Mouse (Mus musculus) forebrain, embryonic 14.5 days (tissue): ENCODE results near the gene Abcc10. TPM values are rescaled to one million over a fixed set of nuclear protein-coding genes. Genes with fewer than 3 reads are reported as not detected.

Experiments used
- ATAC-seq: fragments of 200-750 bp; cut with Nextera tagmentation; 2 replicates; pipeline ENCODE4 v1.8.0; 2017; ENCODE audit warnings: mild to moderate bottlenecking, moderate library complexity
- DNase-seq: peaks from one replicate; pipeline ENCODE4 v3.0.0-alpha.2; 2015; ENCODE audit warnings: low spot score
- H3K27ac ChIP-seq: fragments of 300-500 bp; sonication (generic); 2 replicates; pipeline ENCODE4 v1.5.1; 2014; ENCODE audit warnings: low read depth, mild to moderate bottlenecking, control low read depth, low read length, moderate library complexity
- H3K27me3 ChIP-seq: fragments of 300-500 bp; sonication (generic); replicated peaks from 2 replicates; pipeline ENCODE4 v1.6.1; 2014; ENCODE audit warnings: low read length, control low read depth, mixed read lengths; ENCODE audit not compliant: control insufficient read depth, insufficient read depth
- H3K36me3 ChIP-seq: fragments of 300-500 bp; sonication (generic); 2 replicates; pipeline ENCODE4 v1.6.1; 2014; ENCODE audit warnings: low read length, control low read depth; ENCODE audit not compliant: control insufficient read depth, insufficient read depth
- H3K4me1 ChIP-seq: fragments of 300-500 bp; sonication (generic); 2 replicates; pipeline ENCODE4 v1.6.1; 2014; ENCODE audit warnings: antibody characterized with exemption, low read length, control low read depth; ENCODE audit not compliant: control insufficient read depth, insufficient read depth
- H3K4me2 ChIP-seq: fragments of 300-500 bp; sonication (generic); 2 replicates; pipeline ENCODE4 v1.6.1; 2014; ENCODE audit warnings: mild to moderate bottlenecking, control low read depth, low read length
- H3K4me3 ChIP-seq: fragments of 300-500 bp; sonication (generic); 2 replicates; pipeline ENCODE4 v1.5.1; 2014; ENCODE audit warnings: low read depth, low read length, control low read depth
- H3K9ac ChIP-seq: fragments of 300-500 bp; sonication (generic); 2 replicates; pipeline ENCODE4 v1.6.1; 2014; ENCODE audit warnings: mild to moderate bottlenecking, low read length, control low read depth, moderate library complexity
- H3K9me3 ChIP-seq: fragments of 300-500 bp; sonication (generic); replicated peaks from 2 replicates; pipeline ENCODE4 v1.6.1; 2016; ENCODE audit warnings: low read length, control low read depth, mixed read lengths; ENCODE audit not compliant: control insufficient read depth
- WGBS: fragments of 180-500 bp; shearing (Covaris S2); extraction: QIAGEN DNeasy Blood & Tissue Kit; methylation state at CpG from one replicate; pipeline ENCODE4 v1.1.7; 2014; 5-methylcytosine and 5-hydroxymethylcytosine counted together
- polyA plus RNA-seq: library from polyadenylated mRNA; unstranded; fragments of >200 nt; fragmentation: Nextera tagmentation; extraction: Ambion mirVana; gene quantifications from 2 replicates; pipeline ENCODE4 v1.2.1, GENCODE M21; 2014

Gene Abcc10
- polyA plus RNA-seq, 1 experiment from 2014 or later: 4.3 TPM

DNA sequence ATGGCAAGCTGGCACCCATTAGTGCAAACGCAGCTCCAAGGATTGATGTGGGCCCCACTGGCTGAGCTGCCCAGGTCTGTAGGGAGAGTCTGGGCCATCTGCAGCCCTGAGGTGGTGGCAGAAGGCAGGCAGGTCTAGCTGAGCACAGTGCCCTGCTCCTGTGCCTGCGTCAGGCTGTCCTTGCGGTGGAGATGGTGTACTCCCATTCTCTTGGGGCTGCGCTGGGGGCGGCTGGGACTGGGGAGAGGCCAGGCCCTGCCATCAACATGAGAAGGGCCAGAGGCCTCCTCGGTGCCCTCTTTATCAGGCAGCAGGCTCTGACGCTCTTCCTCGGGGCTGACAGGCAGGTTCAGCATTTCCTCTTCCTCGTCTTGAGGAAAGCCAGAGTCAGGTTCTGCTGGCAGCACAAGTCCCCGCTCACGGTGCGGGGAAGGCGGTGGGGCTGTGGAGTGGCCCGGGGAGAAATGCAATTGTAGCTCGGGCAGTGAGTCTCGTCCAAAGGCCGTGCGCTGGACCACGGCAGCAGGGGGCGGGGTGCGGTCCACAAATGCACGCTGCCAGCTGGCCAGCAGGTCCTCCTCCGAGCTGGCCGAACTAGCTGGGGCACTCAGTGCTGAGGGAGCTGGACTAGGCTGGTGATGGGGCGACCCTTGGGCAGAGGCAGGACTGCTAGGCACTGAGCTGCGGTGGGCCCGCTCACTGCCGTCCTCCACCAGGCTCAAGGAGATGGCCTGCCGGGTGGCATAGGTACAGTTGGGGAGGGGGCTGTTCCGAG, 69.7 kb downstream of the Abcc10 start:
- Histone ChIP-seq H3K9ac (no peak overlapping the region), H3K4me2 (no peak overlapping the region), H3K9me3 (no peaks in the 10 kb centered on the region), H3K27ac (no peak overlapping the region), H3K27me3 (0 out of 2 replicates have a peak, but pooled peaks cover 7% of the 10 kb centered on the region), H3K4me3 (no peak overlapping the region), H3K36me3 (peaks cover 63% of the 10 kb centered on the region), H3K4me1 (peaks cover 7% of the 10 kb centered on the region)
- DNase-seq: no peak
- ATAC-seq: no peak
- 87% methylated on average over 30 of the region's 30 CpGs for WGBS

DNA sequence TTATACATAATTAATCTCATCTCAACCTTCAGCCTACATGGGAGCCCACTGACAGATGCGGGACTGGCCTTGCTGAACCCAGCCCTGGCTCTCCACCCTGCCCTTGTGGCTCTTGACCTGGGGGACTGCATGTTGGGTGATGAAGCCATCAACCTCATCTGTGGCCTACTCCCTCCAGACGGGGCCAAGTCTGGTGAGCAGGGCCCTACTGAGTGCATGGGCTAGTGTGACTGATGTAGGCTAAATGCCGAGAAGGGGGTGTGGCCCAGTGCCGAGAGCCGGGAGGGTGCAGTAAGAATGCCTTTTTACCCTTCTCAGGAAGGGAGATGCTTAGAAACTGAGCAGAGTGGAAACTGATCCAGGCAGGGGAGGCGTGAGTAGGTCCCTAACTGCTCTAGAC, 73.0 kb downstream of the Abcc10 start:
- DNase-seq (no peak), ATAC-seq (no peak)
- 0 out of 2 replicates have a peak, but pooled peaks cover 7% of the 10 kb centered on the region for H3K27me3 ChIP-seq
- peaks cover 53% of the 10 kb centered on the region for H3K36me3 ChIP-seq
- no peak overlapping the region for H3K27ac ChIP-seq
- H3K4me1 ChIP-seq: peaks cover 10% of the 10 kb centered on the region
- H3K9ac ChIP-seq: peak overlapping the region; percentile 73; the same call in 1 of the 2 replicates
- H3K4me3 ChIP-seq: peak overlapping the region; percentile 77; the same call in 1 of the 2 replicates
- peak overlapping the region; percentile 98 for H3K4me2 ChIP-seq
- no peaks in the 10 kb centered on the region for H3K9me3 ChIP-seq
- 36% methylated on average over 6 of the region's 6 CpGs for WGBS

DNA sequence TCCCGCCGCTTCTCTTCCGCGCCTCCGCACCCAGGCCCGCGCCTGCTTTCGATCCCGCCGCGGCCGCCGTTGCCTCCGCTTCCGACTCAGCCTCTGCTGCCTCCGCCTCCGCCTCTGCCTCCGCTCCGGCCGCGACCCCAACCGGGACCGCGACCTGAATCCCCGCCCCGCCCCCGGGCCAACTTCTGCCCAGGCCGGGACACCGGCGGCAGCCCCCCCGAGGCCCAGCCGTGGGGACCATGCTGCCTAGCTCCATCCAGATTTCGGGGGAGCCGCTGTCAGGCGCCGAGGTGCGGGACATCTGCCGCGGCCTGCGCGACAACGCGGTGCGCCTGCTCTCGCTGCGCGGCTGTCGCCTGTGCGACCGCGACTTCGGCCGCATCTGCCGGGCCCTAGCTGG, 74.0 kb downstream of the Abcc10 start:
- DNase-seq: no peak

DNA sequence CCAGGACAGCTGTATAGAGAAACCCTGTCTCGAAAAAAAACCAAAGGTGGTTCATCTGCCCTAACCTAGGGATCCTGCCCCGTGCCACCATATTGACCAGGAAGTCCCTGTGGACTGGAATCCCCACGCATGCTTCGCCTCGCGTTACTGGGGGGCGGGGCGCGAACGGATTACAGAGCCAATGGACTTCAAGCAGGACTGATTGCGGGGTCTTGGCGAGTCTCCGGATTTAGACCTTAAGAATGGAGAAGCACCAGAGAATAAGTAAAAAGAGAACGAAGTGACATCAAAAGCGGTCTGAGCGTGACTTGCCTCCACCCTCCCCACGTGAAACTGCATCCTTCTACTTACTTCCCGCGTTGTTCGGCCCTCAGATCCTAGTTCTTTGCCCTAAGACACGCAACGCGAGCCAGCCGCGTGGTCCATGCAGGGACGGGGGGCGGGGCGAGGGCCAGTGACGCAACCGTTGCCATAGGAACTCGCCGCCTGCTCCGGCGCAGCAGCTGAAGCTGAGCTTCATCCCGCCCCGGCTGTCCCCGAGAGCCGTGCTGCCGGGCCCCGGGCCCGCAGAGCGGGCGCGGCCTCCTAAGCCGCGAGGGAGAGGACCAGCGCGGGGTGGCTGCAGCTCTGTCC, 74.6 kb downstream of the Abcc10 start, which contains the start of gene Lrrc73:
Lrrc73 (plus strand) TSS at position 80 of the 633 bp plus-strand sequence.
- Histone ChIP-seq H3K36me3 (peaks cover 49% of the 10 kb centered on the region), H3K27me3 (0 out of 2 replicates have a peak, but pooled peaks cover 7% of the 10 kb centered on the region), H3K9ac (peak within 1 kb of the TSS; percentile 73), H3K4me2 (peak within 1 kb of the TSS; percentile 98), H3K4me1 (peaks cover 17% of the 10 kb centered on the region), H3K4me3 (peak within 1 kb of the TSS; percentile 77), H3K27ac (peak within 1 kb of the TSS; percentile 59), H3K9me3 (no peaks in the 10 kb centered on the region)
- DNase-seq (peak; percentile 94), ATAC-seq (peak; percentile 95)
- 2% methylated on average over 46 of the region's 48 CpGs for WGBS

More for the DNA sequence above, 74.0 kb downstream of the Abcc10 start:
- Histone ChIP-seq H3K4me1 (peaks cover 12% of the 10 kb centered on the region), H3K27me3 (0 out of 2 replicates have a peak, but pooled peaks cover 7% of the 10 kb centered on the region), H3K27ac (peak overlapping the region; percentile 59), H3K4me3 (peak overlapping the region; percentile 77), H3K36me3 (peaks cover 53% of the 10 kb centered on the region), H3K9ac (peak overlapping the region; percentile 73), H3K4me2 (peak overlapping the region; percentile 98), H3K9me3 (no peaks in the 10 kb centered on the region)
- 0% methylated on average over 35 of the region's 54 CpGs for WGBS
- ATAC-seq: peak; percentile 56

Other genes starting within 250 kb of the Abcc10 start
- gene Mrps18a, start 217.4 kb downstream of the Abcc10 start, polyA plus RNA-seq: 135 and 141 TPM in 2 replicates
- 46.8 and 47.3 TPM in 2 replicates for gene Rsph9, start 184.1 kb downstream of the Abcc10 start, polyA plus RNA-seq
- 29.5 and 31.6 TPM in 2 replicates for gene Mad2l1bp, start 174.8 kb downstream of the Abcc10 start, polyA plus RNA-seq
- 21.6 and 26.3 TPM in 2 replicates for gene Gtpbp2, start 167.3 kb downstream of the Abcc10 start, polyA plus RNA-seq
- 4.5 and 6.3 TPM in 2 replicates for gene Polh, start 125.7 kb downstream of the Abcc10 start, polyA plus RNA-seq
- 50.5 and 50.9 TPM in 2 replicates for gene Xpo5, start 125.6 kb downstream of the Abcc10 start, polyA plus RNA-seq
- 90.2 and 106 TPM in 2 replicates for gene Polr1c, start 80.3 kb downstream of the Abcc10 start, polyA plus RNA-seq
- gene Yipf3, start 80.3 kb downstream of the Abcc10 start, polyA plus RNA-seq: 97.5 and 102 TPM in 2 replicates
- gene Lrrc73, start 74.8 kb downstream of the Abcc10 start, polyA plus RNA-seq: 9.8 and 10.6 TPM in 2 replicates
- 22.8 and 23.9 TPM in 2 replicates for gene Tjap1, start 45.3 kb downstream of the Abcc10 start, polyA plus RNA-seq
- gene Dlk2, start 30.9 kb downstream of the Abcc10 start, polyA plus RNA-seq: 5.2 and 6.4 TPM in 2 replicates
- 10.7 and 13.0 TPM in 2 replicates for gene Zfp318, start 55.4 kb upstream of the Abcc10 start, polyA plus RNA-seq
- 0.93 and 1.2 TPM in 2 replicates for gene Crip3, start 100.6 kb upstream of the Abcc10 start, polyA plus RNA-seq
- gene Slc22a7, start 110.1 kb upstream of the Abcc10 start, polyA plus RNA-seq: not detected in 2 replicates
- 3.8 and 4.8 TPM in 2 replicates for gene Ttbk1, start 159.3 kb upstream of the Abcc10 start, polyA plus RNA-seq
- 33.0 and 41.6 TPM in 2 replicates for gene Dnph1, start 168.4 kb upstream of the Abcc10 start, polyA plus RNA-seq
- gene Cul9, start 218.0 kb upstream of the Abcc10 start, polyA plus RNA-seq: 7.6 and 10.8 TPM in 2 replicates
- gene Srf, start 227.8 kb upstream of the Abcc10 start, polyA plus RNA-seq: 4.6 and 4.7 TPM in 2 replicates